Mouse (Mus musculus): ENCODE measurements around the gene Mob1b. TPM values are rescaled to one million over a fixed set of nuclear protein-coding genes. Genes with fewer than 3 reads are reported as not detected.
A peak's percentile ranks its signal among the peaks of the same experiment; 100 is the strongest.
"Not testable (repeated sequence)": the region's sequence is repeated elsewhere in the genome, so short reads cannot be mapped to it uniquely, and the experiment has no call there.

Gene Mob1b
- total and polyA plus RNA-seq, 2 experiments from 2014 or later: 7.8 to 12.2 TPM

DNA sequence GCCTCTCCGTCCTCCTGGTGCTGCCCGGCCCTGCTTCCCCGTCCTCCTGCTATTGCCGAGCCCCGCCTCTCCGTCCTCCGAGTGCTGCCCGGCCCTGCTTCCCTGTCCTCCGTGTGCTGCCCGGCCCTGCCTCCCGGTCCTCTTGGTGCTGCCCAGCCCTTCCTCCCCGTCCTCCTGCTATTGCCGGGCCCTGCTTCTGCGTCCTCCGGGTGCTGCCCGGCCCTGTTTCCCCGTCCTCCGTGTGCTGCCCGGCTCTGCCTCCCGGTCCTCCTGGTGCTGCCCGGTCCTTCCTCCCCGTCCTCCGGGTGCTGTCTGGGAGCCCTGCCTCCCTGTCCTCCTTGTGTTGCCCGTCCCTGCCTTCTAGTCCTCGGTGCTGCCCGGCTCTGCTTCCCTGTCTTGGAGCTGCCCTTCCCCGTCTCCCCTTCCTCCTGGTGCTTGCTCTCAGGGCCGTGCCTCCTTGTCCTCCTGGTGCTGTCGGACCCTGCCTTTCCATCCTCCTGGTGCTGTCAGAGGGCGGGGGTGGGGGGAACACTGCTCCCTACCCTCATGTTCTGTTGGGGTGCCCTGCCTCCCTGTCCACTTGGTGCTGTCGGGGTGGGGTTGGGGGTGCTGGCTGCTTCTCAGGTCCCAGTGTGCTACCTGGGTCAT, 1.0 kb downstream of the Mob1b start:
- Histone ChIP-seq H3K9ac (replicated peaks; ENCODE audit: low read length) (peak overlapping the region; percentile 96), H3K9me3 (ENCODE audit: low read length) (no peaks in the 10 kb centered on the region), H3K4me2 (ENCODE audit: low read depth, low read length) (peak overlapping the region; percentile 88), H3K27ac (peak overlapping the region; percentile 97), H3K4me1 (ENCODE audit: insufficient read depth, low read length) (0 out of 2 replicates have a peak, but pooled peaks cover 9% of the 10 kb centered on the region), H3K27me3 (ENCODE audit: insufficient read depth, low read length) (no peaks in the 10 kb centered on the region), H3K4me3 (ENCODE audit: low read length) (peak overlapping the region; percentile 92), H3K36me3 (ENCODE audit: insufficient read depth, low read length) (no peaks in the 10 kb centered on the region)
- WGBS: under 1% methylated on average over 31 of the region's 31 CpGs
- DNase-seq (ENCODE audit: low spot score) (peak; percentile 24), ATAC-seq (peak; percentile 37)
- TF ChIP-seq CTCF (IDR thresholded peaks at IDR 0.05; ENCODE audit: low read depth): no peak

DNA sequence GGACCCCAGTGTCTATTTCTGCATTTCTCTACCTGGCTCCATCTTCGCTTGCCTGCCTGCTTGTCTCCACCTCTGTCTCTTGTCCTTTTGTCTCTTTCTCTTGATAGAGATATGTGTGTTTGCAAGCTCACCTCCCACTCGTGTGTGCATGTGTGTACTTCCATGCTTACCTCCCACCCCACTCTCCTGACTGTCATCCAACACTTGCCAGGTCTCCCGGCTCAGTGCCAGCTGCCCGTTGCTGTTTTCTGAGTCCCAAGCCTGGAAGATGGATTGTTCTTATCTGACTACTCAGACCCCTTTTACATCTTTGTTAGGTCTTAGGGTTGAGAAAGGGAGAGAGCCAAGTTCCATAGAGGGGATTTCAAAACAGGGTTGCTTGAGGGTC, 1.6 kb downstream of the Mob1b start:
- Histone ChIP-seq H3K4me2 (ENCODE audit: low read depth, low read length) (peak overlapping the region; percentile 88), H3K36me3 (ENCODE audit: insufficient read depth, low read length) (no peaks in the 10 kb centered on the region), H3K27me3 (ENCODE audit: insufficient read depth, low read length) (no peaks in the 10 kb centered on the region), H3K9ac (replicated peaks; ENCODE audit: low read length) (peak overlapping the region; percentile 96), H3K4me1 (ENCODE audit: insufficient read depth, low read length) (0 out of 2 replicates have a peak, but pooled peaks cover 9% of the 10 kb centered on the region), H3K4me3 (ENCODE audit: low read length) (peak overlapping the region; percentile 92), H3K9me3 (ENCODE audit: low read length) (no peaks in the 10 kb centered on the region), H3K27ac (peak overlapping the region; percentile 97)
- ATAC-seq (no peak), DNase-seq (ENCODE audit: low spot score) (peak; percentile 11)
- 10% methylated on average over 4 of the region's 4 CpGs for WGBS
- TF ChIP-seq CTCF (IDR thresholded peaks at IDR 0.05; ENCODE audit: low read depth): no peak

DNA sequence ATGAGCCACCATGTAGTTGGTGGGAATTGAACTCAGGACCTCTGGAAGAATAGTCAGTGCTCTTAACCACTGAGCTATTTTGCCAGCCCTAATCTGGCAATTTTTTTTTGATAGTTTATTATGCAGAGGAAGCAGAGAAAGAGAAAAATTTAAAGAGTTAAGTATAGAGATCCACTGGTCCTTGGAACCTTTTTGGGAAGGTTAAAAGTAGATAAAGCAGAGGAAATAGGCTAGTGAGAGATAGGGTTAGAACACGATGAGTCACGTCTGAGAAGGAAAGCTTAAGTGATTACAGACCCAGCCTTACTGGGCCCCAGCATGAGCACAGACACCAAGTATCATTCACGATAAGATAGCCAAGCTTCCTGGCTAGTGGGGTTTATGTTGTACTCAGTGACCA, 3.4 kb downstream of the Mob1b start:
- no peak overlapping the region for H3K27ac ChIP-seq
- H3K4me1 ChIP-seq (ENCODE audit: insufficient read depth, low read length): 0 out of 2 replicates have a peak, but pooled peaks cover 9% of the 10 kb centered on the region
- ATAC-seq (no peak), DNase-seq (ENCODE audit: low spot score) (no peak)
- WGBS: 72% methylated on average over 3 of the region's 3 CpGs
- H3K4me3 ChIP-seq (ENCODE audit: low read length): no peak overlapping the region
- H3K9ac ChIP-seq (replicated peaks; ENCODE audit: low read length): no peak overlapping the region
- no peaks in the 10 kb centered on the region for H3K9me3 ChIP-seq (ENCODE audit: low read length)
- H3K36me3 ChIP-seq (ENCODE audit: insufficient read depth, low read length): no peaks in the 10 kb centered on the region
- TF ChIP-seq CTCF (IDR thresholded peaks at IDR 0.05; ENCODE audit: low read depth): no peak
- H3K27me3 ChIP-seq (ENCODE audit: insufficient read depth, low read length): no peaks in the 10 kb centered on the region
- H3K4me2 ChIP-seq (ENCODE audit: low read depth, low read length): no peak overlapping the region

DNA sequence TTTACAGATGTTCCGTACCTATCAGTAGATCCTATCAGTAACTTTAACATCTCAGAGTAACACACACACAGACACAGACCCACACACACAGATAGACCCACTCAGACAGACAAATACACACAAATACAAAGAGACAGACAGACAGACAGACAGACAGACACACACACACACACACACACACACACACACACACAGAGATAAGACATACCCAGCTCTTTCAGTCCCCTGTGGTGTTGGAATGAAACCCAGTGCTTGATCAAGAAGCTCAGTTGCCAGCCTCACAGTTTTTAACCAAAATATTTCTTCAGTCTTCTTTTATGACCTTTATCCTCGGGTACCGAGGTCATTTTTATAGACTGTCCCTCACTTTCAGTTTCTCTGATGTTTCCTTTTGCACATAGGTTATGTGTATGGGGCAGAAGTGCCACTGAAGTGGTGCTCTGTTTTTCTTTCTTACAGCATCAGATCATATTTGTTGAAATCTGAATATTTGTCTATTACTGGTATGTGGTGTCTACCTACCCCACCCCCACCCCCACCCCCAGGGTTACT, 7.0 kb downstream of the Mob1b start:
- Histone ChIP-seq H3K4me3 (ENCODE audit: low read length) (no peak overlapping the region), H3K9me3 (ENCODE audit: low read length) (no peaks in the 10 kb centered on the region), H3K36me3 (ENCODE audit: insufficient read depth, low read length) (no peaks in the 10 kb centered on the region), H3K27me3 (ENCODE audit: insufficient read depth, low read length) (no peaks in the 10 kb centered on the region), H3K27ac (no peak overlapping the region), H3K4me2 (ENCODE audit: low read depth, low read length) (no peak overlapping the region), H3K4me1 (ENCODE audit: insufficient read depth, low read length) (0 out of 2 replicates have a peak, but pooled peaks cover 5% of the 10 kb centered on the region), H3K9ac (replicated peaks; ENCODE audit: low read length) (no peak overlapping the region)
- no peak for DNase-seq (ENCODE audit: low spot score)
- TF ChIP-seq CTCF (IDR thresholded peaks at IDR 0.05; ENCODE audit: low read depth): no peak
- WGBS: 90% methylated on average over 3 of the region's 3 CpGs
- no peak for ATAC-seq

DNA sequence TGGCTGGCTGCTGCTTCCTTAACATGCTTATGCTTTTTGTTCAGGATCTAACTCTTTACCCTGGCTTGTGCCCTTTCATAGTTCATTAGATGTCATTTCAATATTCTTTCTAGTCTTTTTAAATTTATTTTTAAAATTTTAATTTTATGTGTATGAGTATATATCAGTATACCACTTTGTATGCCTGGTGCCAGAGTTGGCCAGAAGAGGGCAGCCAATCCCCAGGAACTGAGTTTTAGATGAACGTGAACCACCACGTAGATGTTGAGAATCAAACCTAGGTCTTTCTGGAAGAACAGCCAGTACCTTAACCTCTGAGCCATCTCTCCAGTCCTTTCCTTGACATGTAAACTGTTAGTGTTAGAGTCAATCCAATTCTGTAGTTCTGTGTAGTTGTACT, 14.1 kb downstream of the Mob1b start:
- H3K4me1 ChIP-seq (ENCODE audit: insufficient read depth, low read length): 0 out of 2 replicates have a peak, but pooled peaks cover 4% of the 10 kb centered on the region
- H3K36me3 ChIP-seq (ENCODE audit: insufficient read depth, low read length): no peaks in the 10 kb centered on the region
- peak; percentile 36 for TF ChIP-seq CTCF (IDR thresholded peaks at IDR 0.05; ENCODE audit: low read depth)
- H3K27me3 ChIP-seq (ENCODE audit: insufficient read depth, low read length): no peaks in the 10 kb centered on the region
- 92% methylated on average over 2 of the region's 2 CpGs for WGBS
- no peak overlapping the region for H3K27ac ChIP-seq
- H3K9me3 ChIP-seq (ENCODE audit: low read length): no peaks in the 10 kb centered on the region
- H3K9ac ChIP-seq (replicated peaks; ENCODE audit: low read length): no peak overlapping the region
- no peak overlapping the region for H3K4me3 ChIP-seq (ENCODE audit: low read length)
- H3K4me2 ChIP-seq (ENCODE audit: low read depth, low read length): no peak overlapping the region
- peak; percentile 9 for DNase-seq (ENCODE audit: low spot score)
- ATAC-seq: no peak

DNA sequence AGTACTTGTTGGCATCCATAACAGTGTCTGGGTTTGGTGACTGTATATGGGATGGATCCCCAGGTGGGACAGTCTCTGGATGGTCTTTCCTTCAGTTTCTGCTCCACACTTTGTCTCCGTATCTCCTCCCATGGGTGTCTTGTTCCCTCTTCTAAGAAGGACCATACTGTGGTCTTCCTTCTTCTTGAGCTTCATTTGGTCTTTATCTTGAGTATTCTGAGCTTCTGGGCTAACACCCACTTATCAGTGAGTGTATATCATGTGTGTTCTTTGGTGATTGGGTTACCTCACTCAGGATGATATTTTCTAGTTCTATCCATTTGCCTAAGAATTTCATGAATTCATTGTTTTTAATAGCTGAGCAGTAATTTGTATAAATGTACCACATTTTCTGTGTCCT, 20.4 kb downstream of the Mob1b start:
- not testable (repeated sequence) for H3K36me3 ChIP-seq (ENCODE audit: insufficient read depth, low read length); DNase-seq (ENCODE audit: low spot score); H3K4me3 ChIP-seq (ENCODE audit: low read length); H3K4me1 ChIP-seq (ENCODE audit: insufficient read depth, low read length); H3K9me3 ChIP-seq (ENCODE audit: low read length); H3K9ac ChIP-seq (replicated peaks; ENCODE audit: low read length); H3K27ac ChIP-seq; ATAC-seq; H3K27me3 ChIP-seq (ENCODE audit: insufficient read depth, low read length); H3K4me2 ChIP-seq (ENCODE audit: low read depth, low read length)
- 100% methylated on average over 1 of the region's 1 CpGs for WGBS

DNA sequence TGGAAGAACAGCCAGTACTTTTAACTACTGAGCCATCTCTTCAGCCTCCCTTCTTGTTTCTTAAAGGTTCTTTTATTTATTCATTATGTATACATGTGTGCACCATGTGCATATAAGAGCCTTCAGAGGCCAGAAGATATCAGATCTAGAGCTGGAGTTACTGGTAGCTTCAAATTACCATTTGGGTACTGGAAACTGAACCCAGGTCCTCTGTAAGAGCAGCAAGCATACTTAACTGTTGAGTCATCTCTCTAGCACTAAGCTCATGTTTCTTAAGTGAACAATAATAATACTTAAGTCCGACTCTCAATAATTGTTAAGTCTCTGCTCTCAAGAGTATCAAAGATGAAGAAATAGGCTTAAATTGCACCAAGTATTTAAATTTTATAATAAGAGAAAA, 27.1 kb downstream of the Mob1b start:
- WGBS: 88% methylated on average over 1 of the region's 1 CpGs
- 0 out of 2 replicates have a peak, but pooled peaks cover under 1% of the 10 kb centered on the region for H3K36me3 ChIP-seq (ENCODE audit: insufficient read depth, low read length)
- DNase-seq (ENCODE audit: low spot score): no peak
- H3K27ac ChIP-seq: no peak overlapping the region
- no peaks in the 10 kb centered on the region for H3K4me1 ChIP-seq (ENCODE audit: insufficient read depth, low read length)
- H3K9me3 ChIP-seq (ENCODE audit: low read length): no peaks in the 10 kb centered on the region
- no peak overlapping the region for H3K9ac ChIP-seq (replicated peaks; ENCODE audit: low read length)
- no peak for TF ChIP-seq CTCF (IDR thresholded peaks at IDR 0.05; ENCODE audit: low read depth)
- H3K4me3 ChIP-seq (ENCODE audit: low read length): no peak overlapping the region
- H3K27me3 ChIP-seq (ENCODE audit: insufficient read depth, low read length): no peaks in the 10 kb centered on the region
- no peak overlapping the region for H3K4me2 ChIP-seq (ENCODE audit: low read depth, low read length)
- ATAC-seq: no peak

Measured in hindbrain, postnatal 0 days (tissue).